Mouse (Mus musculus): ENCODE data around the gene Smg7. TPM values are rescaled to one million over a fixed set of nuclear protein-coding genes. Genes with fewer than 3 reads are reported as not detected.

Gene Smg7
- total RNA-seq, 1 experiment, result 88.4 TPM

DNA sequence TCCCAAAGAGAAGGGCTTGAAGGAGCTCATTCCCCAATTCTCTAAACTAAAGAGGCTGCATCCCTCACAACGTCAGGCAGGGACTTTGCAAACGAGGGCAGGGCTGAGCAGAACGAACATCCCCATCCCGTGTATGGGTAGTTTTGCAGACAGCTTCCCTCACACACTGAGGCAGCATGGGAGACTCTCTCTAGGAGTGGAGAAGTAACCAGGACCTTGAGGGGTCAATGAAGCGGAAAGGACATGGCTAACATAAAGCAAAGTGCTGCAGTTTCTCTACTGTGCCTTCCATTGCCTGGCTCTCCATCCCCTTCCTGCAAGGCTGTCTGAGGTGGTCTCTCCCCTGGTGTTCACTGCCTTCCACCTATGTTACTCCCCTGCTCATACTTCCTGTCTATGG is 74.3 kb downstream of the Smg7 start:
- DNase-seq (ENCODE audit: low read depth, low spot score), result no peak
- Histone ChIP-seq H3K4me1 (ENCODE audit: control insufficient read depth in 2 of 2, insufficient read depth in 2 of 2, low read length in 2 of 2, poor library complexity in 1 of 2) (peaks cover 2 to 20% of the 10 kb centered on the region in 2 experiments; a peak in 2 of 4 replicates), H3K9ac (ENCODE audit: insufficient read depth, low read depth, low read length, poor library complexity, severe bottlenecking) (no peak overlapping the region), H3K4me3 (ENCODE audit: insufficient read depth in 1 of 2, low read depth in 1 of 2, low read length in 2 of 2, poor library complexity in 1 of 2, severe bottlenecking in 1 of 2) (no peak overlapping the region), H3K36me3 (ENCODE audit: control insufficient read depth, insufficient read depth, low read length, poor library complexity, severe bottlenecking) (no peaks in the 10 kb centered on the region), H3K27ac (ENCODE audit: insufficient read depth, low read depth, low read length, poor library complexity, severe bottlenecking) (no peak overlapping the region), H3K9me3 (ENCODE audit: control insufficient read depth, insufficient read depth, low read depth, low read length) (no peaks in the 10 kb centered on the region)
- in situ Hi-C loops (cut with MboI; ENCODE audit: low sequenced_read_pairs in 2 of 2, unreplicated experiment in 2 of 2), result no loop called here
- TF ChIP-seq ZC3H11A (IDR thresholded peaks at IDR 0.05; ENCODE audit: borderline replicate concordance, low read depth, low read length), result no peak
- TF ChIP-seq HCFC1 (IDR thresholded peaks at IDR 0.05; ENCODE audit: borderline replicate concordance, insufficient read depth, low read length), result no peak
- TF ChIP-seq MAFK (IDR thresholded peaks at IDR 0.05; ENCODE audit: insufficient read depth, low read depth, low read length), result no peak
- no peak for TF ChIP-seq CHD2 (IDR thresholded peaks at IDR 0.05; ENCODE audit: low read depth, low read length)
- TF ChIP-seq ZNF384 (IDR thresholded peaks at IDR 0.05; ENCODE audit: low read depth, low read length), result no peak

DNA sequence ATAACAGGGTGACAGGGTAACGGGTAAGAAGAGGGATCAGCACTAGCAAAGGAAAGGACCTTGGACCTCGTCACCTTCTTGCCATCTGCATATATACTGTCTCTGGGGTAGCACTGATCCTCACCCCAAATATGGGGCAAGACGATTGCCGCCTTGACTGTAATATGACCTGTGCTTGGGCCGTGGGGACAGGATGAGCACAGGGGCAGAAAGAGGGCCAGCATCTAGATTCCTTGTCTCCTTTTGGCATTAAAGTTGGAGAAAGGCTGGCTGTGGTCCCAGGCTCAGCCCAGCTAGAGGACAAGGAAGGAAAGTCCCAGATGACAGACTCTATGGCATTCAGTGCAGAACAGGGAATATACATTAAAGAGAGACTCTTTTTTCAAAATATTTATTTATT is 76.0 kb downstream of the Smg7 start:
- Histone ChIP-seq H3K27ac (ENCODE audit: insufficient read depth, low read depth, low read length, poor library complexity, severe bottlenecking) (no peak overlapping the region), H3K9me3 (ENCODE audit: control insufficient read depth, insufficient read depth, low read depth, low read length) (no peaks in the 10 kb centered on the region), H3K36me3 (ENCODE audit: control insufficient read depth, insufficient read depth, low read length, poor library complexity, severe bottlenecking) (no peaks in the 10 kb centered on the region), H3K4me1 (ENCODE audit: control insufficient read depth in 2 of 2, insufficient read depth in 2 of 2, low read length in 2 of 2, poor library complexity in 1 of 2) (peaks cover 0 to 7% of the 10 kb centered on the region in 2 experiments; a peak in 2 of 4 replicates), H3K9ac (ENCODE audit: insufficient read depth, low read depth, low read length, poor library complexity, severe bottlenecking) (no peak overlapping the region), H3K4me3 (ENCODE audit: insufficient read depth in 1 of 2, low read depth in 1 of 2, low read length in 2 of 2, poor library complexity in 1 of 2, severe bottlenecking in 1 of 2) (no peak overlapping the region)
- TF ChIP-seq CHD2 (IDR thresholded peaks at IDR 0.05; ENCODE audit: low read depth, low read length) (no peak), ZNF384 (IDR thresholded peaks at IDR 0.05; ENCODE audit: low read depth, low read length) (no peak), HCFC1 (IDR thresholded peaks at IDR 0.05; ENCODE audit: borderline replicate concordance, insufficient read depth, low read length) (no peak), MAFK (IDR thresholded peaks at IDR 0.05; ENCODE audit: insufficient read depth, low read depth, low read length) (no peak)
- in situ Hi-C loops (cut with MboI; ENCODE audit: low sequenced_read_pairs in 2 of 2, unreplicated experiment in 2 of 2), result no loop called here
- DNase-seq (ENCODE audit: low read depth, low spot score), result no peak

DNA sequence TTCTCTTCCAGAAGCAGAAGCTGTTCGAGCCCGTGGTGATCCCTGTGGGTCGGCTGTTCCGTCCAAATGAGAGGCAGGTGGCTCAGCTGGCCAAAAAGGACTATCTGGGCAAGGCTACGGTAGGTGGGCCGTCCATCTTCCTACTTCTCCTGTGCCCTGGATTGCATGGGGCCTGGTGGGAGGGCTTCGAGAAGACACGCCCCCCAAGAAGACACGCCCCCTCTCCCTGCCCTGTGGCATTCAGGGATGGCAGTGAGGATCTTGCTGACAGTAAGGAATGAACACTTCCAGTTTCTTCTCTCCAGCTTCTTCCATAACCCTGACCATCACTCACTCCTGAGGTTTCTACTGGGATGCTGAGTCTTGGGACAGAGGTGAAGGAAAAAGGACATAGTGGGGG is 78.2 kb downstream of the Smg7 start:
- no peak overlapping the region for H3K4me3 ChIP-seq (ENCODE audit: insufficient read depth in 1 of 2, low read depth in 1 of 2, low read length in 2 of 2, poor library complexity in 1 of 2, severe bottlenecking in 1 of 2)
- H3K4me1 ChIP-seq (ENCODE audit: control insufficient read depth in 2 of 2, insufficient read depth in 2 of 2, low read length in 2 of 2, poor library complexity in 1 of 2), result peaks cover 0 to 5% of the 10 kb centered on the region in 2 experiments; a peak in 1 of 4 replicates
- in situ Hi-C loops (cut with MboI; ENCODE audit: low sequenced_read_pairs in 2 of 2, unreplicated experiment in 2 of 2), result no loop called here
- no peak overlapping the region for H3K27ac ChIP-seq (ENCODE audit: insufficient read depth, low read depth, low read length, poor library complexity, severe bottlenecking)
- no peak overlapping the region for H3K9ac ChIP-seq (ENCODE audit: insufficient read depth, low read depth, low read length, poor library complexity, severe bottlenecking)
- H3K9me3 ChIP-seq (ENCODE audit: control insufficient read depth, insufficient read depth, low read depth, low read length), result no peaks in the 10 kb centered on the region
- TF ChIP-seq HCFC1 (IDR thresholded peaks at IDR 0.05; ENCODE audit: borderline replicate concordance, insufficient read depth, low read length) (no peak), ZNF384 (IDR thresholded peaks at IDR 0.05; ENCODE audit: low read depth, low read length) (no peak), ZC3H11A (IDR thresholded peaks at IDR 0.05; ENCODE audit: borderline replicate concordance, low read depth, low read length) (no peak), CHD2 (IDR thresholded peaks at IDR 0.05; ENCODE audit: low read depth, low read length) (no peak), MAFK (IDR thresholded peaks at IDR 0.05; ENCODE audit: insufficient read depth, low read depth, low read length) (no peak)
- H3K36me3 ChIP-seq (ENCODE audit: control insufficient read depth, insufficient read depth, low read length, poor library complexity, severe bottlenecking), result no peaks in the 10 kb centered on the region
- no peak for DNase-seq (ENCODE audit: low read depth, low spot score)

DNA sequence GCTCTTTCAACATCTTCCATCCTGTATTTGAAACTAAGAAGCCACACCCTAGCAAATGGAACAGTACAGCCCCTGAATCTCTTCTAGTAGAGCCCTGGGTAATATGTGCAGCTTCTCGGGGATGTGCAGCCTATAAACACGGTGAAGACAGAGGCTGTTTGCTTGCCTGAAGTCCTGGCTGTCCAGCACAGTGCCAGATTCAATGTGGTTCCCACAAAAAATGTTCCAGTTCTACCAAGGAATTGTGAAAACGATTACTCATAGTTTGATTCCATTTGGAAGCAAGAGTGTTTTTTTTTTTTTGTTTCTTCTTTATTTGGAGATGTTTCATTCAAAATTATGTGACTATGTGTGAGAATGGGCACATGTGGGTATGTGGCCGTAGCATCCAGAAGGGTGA is 80.7 kb downstream of the Smg7 start:
- no peak for DNase-seq (ENCODE audit: low read depth, low spot score)
- H3K9ac ChIP-seq (ENCODE audit: insufficient read depth, low read depth, low read length, poor library complexity, severe bottlenecking), result no peak overlapping the region
- peaks cover 2 to 4% of the 10 kb centered on the region in 2 experiments; a peak in 3 of 4 replicates for H3K4me1 ChIP-seq (ENCODE audit: control insufficient read depth in 2 of 2, insufficient read depth in 2 of 2, low read length in 2 of 2, poor library complexity in 1 of 2)
- H3K9me3 ChIP-seq (ENCODE audit: control insufficient read depth, insufficient read depth, low read depth, low read length), result no peaks in the 10 kb centered on the region
- no peaks in the 10 kb centered on the region for H3K36me3 ChIP-seq (ENCODE audit: control insufficient read depth, insufficient read depth, low read length, poor library complexity, severe bottlenecking)
- no peak overlapping the region for H3K4me3 ChIP-seq (ENCODE audit: insufficient read depth in 1 of 2, low read depth in 1 of 2, low read length in 2 of 2, poor library complexity in 1 of 2, severe bottlenecking in 1 of 2)
- TF ChIP-seq CHD2 (IDR thresholded peaks at IDR 0.05; ENCODE audit: low read depth, low read length), result no peak
- TF ChIP-seq ZNF384 (IDR thresholded peaks at IDR 0.05; ENCODE audit: low read depth, low read length), result no peak
- TF ChIP-seq ZC3H11A (IDR thresholded peaks at IDR 0.05; ENCODE audit: borderline replicate concordance, low read depth, low read length), result no peak
- no peak for TF ChIP-seq HCFC1 (IDR thresholded peaks at IDR 0.05; ENCODE audit: borderline replicate concordance, insufficient read depth, low read length)
- TF ChIP-seq MAFK (IDR thresholded peaks at IDR 0.05; ENCODE audit: insufficient read depth, low read depth, low read length), result no peak
- in situ Hi-C loops (cut with MboI; ENCODE audit: low sequenced_read_pairs in 2 of 2, unreplicated experiment in 2 of 2), result no loop called here
- H3K27ac ChIP-seq (ENCODE audit: insufficient read depth, low read depth, low read length, poor library complexity, severe bottlenecking), result no peak overlapping the region

All from ES-E14 (cell line).